Mouse (Mus musculus): Measurements from ENCODE around the gene Il11.

DNA sequence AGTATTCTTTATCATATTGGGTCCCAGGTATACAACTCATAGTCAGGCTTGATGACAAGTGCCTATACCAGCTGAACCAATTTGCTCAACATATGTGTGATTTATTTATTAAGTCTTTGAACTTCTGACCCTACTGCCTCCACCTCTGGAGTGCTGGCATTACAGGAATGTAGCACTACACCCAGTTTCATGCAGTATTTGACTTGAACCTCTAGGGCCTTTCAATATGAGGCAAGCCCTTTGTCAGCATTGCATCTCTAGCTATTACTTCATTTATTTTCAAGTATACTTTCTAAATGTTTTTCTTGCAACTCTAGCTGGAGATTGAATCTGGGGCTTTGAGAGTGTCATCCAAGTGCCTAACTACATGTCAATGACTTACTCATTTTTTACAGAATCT, 19.6 kb upstream of the Il11 start:
- no peak for TF ChIP-seq POLR2AphosphoS2 (IDR thresholded peaks at IDR 0.05; ENCODE audit: insufficient read length, low read depth)
- TF ChIP-seq POLR2A (IDR thresholded peaks at IDR 0.05; ENCODE audit: insufficient read length, low read depth), result no peak
- no peak for TF ChIP-seq TCF12 (IDR thresholded peaks at IDR 0.05; ENCODE audit: insufficient read depth, poor library complexity, severe bottlenecking)
- no peak for TF ChIP-seq MYOG (IDR thresholded peaks at IDR 0.05; ENCODE audit: control insufficient read depth in 1 of 3, insufficient read depth in 1 of 3, insufficient read length in 2 of 3, low read depth in 2 of 3)
- no peak for TF ChIP-seq MAX (IDR thresholded peaks at IDR 0.05; ENCODE audit: low read depth)

All from myocyte (in vitro differentiated cells).